Mouse (Mus musculus): ENCODE results near the gene Aplnr.

Gene Aplnr

GRCm38 (mm10) chr2:85137601-85138140 lies 1.6 kb downstream of the Aplnr start:
- no peak for DNase-seq

- no peak for DNase-seq
Observed at GRCm38 (mm10) chr2:85138143-85138542, 2.1 kb downstream of the Aplnr start.

- peak; percentile 27 to 39 for DNase-seq
Observed at GRCm38 (mm10) chr2:85139393-85139792, 3.4 kb downstream of the Aplnr start.

GRCm38 (mm10) chr2:85139846-85140245 lies 3.8 kb downstream of the Aplnr start:
- DNase-seq: no peak

DNA sequence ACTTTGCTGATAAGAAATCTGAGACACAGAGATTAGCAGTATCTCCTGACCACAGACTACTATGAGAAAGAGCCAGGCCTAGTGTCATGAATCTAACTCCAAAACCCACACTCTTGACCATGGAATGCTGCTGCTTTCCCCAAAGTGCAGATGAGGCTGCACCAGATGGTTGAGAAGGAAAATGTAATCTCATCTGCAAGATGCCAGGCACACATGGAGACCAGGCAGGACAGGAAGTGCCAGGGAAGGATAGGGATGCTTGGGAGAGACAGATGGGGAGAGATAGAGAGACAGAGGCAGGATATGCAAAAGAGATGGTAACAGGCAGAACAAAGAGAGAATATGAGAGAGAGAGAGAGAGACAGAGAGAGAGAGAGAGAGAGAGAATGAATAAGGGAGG lies 4.8 kb downstream of the Aplnr start:
- no peak for DNase-seq

- no peak for DNase-seq
Observed at GRCm38 (mm10) chr2:85144908-85145307, 8.9 kb downstream of the Aplnr start.

DNA sequence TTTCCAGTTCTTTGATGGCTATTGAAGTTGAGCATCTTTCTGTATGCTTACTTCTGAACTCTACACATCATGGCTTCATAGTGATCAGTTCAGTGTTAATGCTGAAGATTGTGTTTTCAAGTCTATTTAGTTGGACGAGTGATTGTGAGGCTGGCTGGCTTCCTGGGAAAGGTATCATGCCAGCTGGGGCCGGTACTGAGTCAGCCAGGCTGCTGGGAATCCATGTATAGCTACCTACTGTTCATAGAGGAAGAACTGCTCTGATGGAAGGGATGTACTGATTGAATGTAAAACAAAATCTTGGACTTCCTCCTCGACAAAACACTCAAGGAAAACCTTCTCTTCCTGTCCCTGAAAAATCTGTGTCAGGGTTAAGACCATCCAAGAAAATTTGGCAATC lies 9.3 kb downstream of the Aplnr start:
- no peak for DNase-seq

- DNase-seq: no peak
Observed at GRCm38 (mm10) chr2:85147481-85147880, 11.5 kb downstream of the Aplnr start.

GRCm38 (mm10) chr2:85150373-85150772 lies 14.3 kb downstream of the Aplnr start:
- DNase-seq: no peak

DNA sequence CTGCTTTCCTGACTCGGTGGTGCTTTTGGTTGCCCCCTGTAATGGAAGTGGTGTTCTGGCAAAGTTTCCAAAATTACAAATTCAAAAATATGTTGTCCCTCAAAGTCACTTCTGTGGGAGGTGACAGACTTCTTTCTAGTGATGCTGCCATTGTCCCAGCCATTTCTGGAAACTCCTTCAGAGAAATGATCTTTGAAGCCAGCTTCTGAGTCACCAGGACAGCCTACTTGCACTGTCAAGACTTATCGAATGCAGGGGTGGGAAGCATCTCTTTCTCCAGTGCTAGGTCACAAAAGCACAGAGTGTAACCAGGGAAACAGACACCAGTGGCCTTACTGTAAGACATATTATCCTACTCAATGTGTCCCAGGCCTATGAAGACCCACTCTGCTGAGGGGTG lies 15.2 kb downstream of the Aplnr start:
- no peak for DNase-seq

GRCm38 (mm10) chr2:85155334-85155733 lies 19.3 kb downstream of the Aplnr start:
- peak; percentile 60 to 68 for DNase-seq

DNA sequence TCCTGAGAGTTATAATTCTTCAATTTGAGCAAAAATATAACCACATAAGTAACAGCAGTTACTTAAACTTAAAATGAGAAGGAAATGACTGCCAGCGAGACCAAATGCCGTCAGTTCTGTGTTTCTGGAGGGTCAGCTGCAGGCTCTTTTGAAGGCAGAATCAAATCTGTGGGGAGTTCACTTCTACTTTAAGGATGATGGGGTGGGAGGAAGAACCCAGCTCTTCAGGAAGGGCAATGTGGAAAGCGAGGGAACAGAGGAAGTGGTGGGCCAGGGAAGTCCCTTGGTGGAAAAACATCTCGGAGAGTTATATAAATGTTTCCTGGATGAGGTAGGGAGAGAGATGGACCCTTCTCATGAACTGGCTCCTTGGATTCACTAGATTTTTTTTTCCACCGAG lies 20.1 kb downstream of the Aplnr start:
- no peak for DNase-seq

DNA sequence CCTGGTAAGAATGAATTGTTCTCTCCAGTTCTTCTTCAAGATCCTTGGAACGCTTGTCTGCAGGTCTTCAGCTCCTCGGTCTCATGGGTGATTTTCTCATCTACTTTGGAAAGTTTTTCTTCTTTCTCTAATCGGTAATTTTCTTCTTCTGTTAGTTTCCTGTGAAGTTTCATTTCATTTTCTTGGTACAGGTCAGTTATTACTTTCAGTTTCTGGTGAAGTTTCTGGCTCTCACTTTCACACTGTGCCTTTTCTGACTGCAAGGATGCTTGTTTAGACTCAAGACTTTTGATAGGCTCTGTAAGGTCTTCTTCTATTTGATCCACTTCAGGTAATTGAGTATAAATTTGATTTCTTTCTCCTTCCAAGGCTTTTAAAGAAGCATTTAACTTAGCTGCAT lies 21.4 kb downstream of the Aplnr start:
- no peak for DNase-seq

GRCm38 (mm10) chr2:85160901-85161637 lies 25.0 kb downstream of the Aplnr start:
- no peak for DNase-seq

GRCm38 (mm10) chr2:85161638-85162093 lies 25.6 kb downstream of the Aplnr start:
- DNase-seq: no peak

DNA sequence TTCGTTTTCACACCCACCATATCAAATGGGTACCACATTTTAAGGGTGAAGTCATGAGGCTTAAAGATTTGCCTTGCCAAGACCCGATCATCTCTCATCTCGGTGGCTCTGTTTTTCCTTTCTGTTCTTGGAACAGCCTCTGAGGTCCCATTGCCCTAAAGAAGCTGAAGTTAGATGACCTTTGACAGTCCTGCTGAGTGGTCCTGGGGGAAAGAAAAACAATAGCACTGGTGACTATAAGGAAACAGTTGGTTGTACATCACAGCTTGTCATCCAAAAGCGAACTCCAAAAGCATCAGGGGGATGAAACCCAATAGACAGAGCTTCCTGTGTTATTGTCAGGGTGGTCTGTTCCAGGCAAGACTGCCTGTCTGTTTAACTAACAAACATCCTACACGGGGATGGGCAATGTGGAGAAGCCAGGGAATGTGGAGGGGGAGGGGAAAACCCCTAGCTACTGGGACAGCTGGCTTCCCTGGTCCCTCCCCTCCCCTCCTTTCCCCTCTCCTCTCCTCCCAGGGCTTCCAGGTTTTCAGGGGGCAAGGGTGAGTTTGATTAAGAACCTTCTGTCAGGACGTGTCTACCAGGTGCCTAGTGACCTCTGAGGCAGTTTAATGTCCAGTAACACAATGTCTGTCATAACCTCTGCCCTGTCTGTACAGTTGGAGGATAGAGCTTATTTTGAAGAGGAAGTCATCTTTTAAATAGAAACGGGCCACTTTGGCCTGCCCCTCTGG lies 27.5 kb downstream of the Aplnr start:
- DNase-seq: peak; percentile 47 to 64

GRCm38 (mm10) chr2:85167624-85168023 lies 31.6 kb downstream of the Aplnr start:
- DNase-seq: no peak

DNA sequence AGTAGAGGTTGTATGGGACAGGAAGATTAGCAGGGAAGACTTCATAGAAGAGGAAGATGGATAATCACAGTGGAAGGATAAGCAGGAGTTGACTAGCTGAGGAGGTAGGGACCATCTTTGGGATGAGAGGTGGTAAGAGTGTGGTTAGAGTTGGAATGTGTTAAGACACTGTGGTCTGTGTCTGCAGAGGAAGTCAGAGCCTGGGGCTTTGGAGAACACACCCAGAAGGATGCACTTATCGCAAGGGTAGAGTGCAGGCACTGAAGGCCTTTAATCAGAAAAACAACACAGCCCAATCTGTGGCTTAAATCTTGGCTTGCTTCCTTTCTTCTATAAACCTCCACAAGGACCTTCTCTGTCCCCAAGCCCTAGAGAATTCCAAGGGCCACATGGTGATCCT lies 32.3 kb downstream of the Aplnr start:
- DNase-seq: no peak

GRCm38 (mm10) chr2:85172071-85172762 lies 36.2 kb downstream of the Aplnr start:
- no peak for DNase-seq

GRCm38 (mm10) chr2:85172763-85173103 lies 36.7 kb downstream of the Aplnr start:
- no peak for DNase-seq

DNA sequence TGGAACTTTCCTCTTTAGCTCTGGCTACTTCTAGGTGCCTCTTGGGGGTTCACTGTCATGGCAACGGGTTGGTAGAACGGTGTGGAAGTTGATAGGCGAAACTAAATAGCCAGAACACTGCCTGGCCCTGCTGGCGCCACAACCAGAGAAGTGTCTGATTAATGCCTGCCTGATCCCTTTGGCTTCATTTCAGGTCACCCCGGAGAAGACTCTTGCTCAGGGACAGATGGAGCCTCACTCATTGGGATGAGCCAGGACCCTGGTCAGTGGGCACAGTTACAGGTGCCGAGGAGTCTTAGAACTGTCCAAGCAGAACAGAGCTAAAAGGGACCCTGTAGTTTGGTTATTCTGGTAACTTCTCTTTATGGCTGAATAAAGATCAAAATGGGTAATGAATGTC lies 37.5 kb downstream of the Aplnr start:
- DNase-seq: no peak

DNA sequence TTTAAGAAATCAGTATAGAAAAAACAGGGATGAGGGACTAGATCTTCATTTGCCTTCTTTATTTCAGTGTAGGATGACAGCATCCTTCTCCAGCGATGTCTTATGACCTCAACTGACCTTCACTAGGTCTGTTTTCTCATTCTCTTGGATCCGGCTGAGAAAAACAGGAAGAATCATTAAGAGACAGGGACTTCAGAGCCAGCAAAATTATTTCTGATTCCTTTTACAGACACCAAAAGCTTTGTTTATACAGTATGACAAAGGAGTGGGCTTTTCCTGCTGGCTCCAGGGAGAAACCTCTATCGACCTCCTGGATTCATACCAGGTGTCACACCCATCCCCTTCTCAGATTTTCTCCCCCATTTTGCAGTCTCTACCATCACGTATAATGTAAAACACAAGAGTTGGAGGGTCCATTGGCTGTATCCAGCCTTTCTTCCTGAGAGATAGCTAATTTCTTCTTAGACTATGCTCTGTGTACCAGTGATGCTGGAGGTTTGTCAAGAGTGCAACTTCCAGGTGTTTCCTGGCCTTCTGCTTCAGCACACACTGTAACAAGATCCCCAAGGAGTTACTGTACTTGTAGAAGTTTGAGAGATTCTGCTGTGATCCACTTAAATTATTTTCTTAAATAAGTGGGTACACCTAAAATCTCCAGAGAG lies 42.2 kb downstream of the Aplnr start:
- DNase-seq: no peak

GRCm38 (mm10) chr2:85187582-85188151 lies 51.6 kb downstream of the Aplnr start:
- no peak for DNase-seq
